Mouse (Mus musculus) MEL (cell line): ENCODE data around the gene Prim2.

ENCODE experiments used
- CTCF ChIP-seq, 3 experiments: IDR thresholded peaks in 2 of 3; conservative IDR thresholded peaks in 1 of 3; 2 replicates each; pipeline ENCODE4 v1.5.1; 2011 to 2012; ENCODE audit warnings: low read length in 3 of 3, low read depth in 2 of 3, mild to moderate bottlenecking in 2 of 3, improper control_type of control experiment in 1 of 3, inconsistent platforms in 1 of 3, mixed read lengths in 1 of 3, moderate library complexity in 1 of 3; ENCODE audit not compliant: control insufficient read depth in 1 of 3, insufficient read depth in 1 of 3, poor library complexity in 1 of 3, severe bottlenecking in 1 of 3
- GATA1 ChIP-seq: IDR thresholded peaks from 2 replicates; pipeline ENCODE4 v1.6.1; 2011; ENCODE audit warnings: low read depth, low read length, improper control_type of control experiment
- HCFC1 ChIP-seq: IDR thresholded peaks from 2 replicates; pipeline ENCODE4 v1.6.1; 2012; ENCODE audit warnings: low read depth, mild to moderate bottlenecking, inconsistent platforms, low read length, improper control_type of control experiment, moderate library complexity
- MAZ ChIP-seq: IDR thresholded peaks from 2 replicates; pipeline ENCODE4 v1.6.1; 2012; ENCODE audit warnings: low read depth, mild to moderate bottlenecking, inconsistent platforms, low read length, improper control_type of control experiment
- MYC ChIP-seq: IDR thresholded peaks from 2 replicates; pipeline ENCODE4 v1.6.1; 2011; ENCODE audit warnings: low read depth, mild to moderate bottlenecking, low read length, improper control_type of control experiment, moderate library complexity
- TBP ChIP-seq: IDR thresholded peaks from 2 replicates; pipeline ENCODE4 v1.8.0; 2011; ENCODE audit warnings: low read depth, low read length, improper control_type of control experiment
- USF1 ChIP-seq: IDR thresholded peaks from 2 replicates; pipeline ENCODE4 v1.6.1; 2014; ENCODE audit warnings: low read depth, mild to moderate bottlenecking, inconsistent platforms, low read length, improper control_type of control experiment, moderate library complexity
- ZC3H11A ChIP-seq: IDR thresholded peaks from 2 replicates; pipeline ENCODE4 v1.6.1; 2012; ENCODE audit warnings: low read depth, mild to moderate bottlenecking, inconsistent platforms, low read length, improper control_type of control experiment

DNA sequence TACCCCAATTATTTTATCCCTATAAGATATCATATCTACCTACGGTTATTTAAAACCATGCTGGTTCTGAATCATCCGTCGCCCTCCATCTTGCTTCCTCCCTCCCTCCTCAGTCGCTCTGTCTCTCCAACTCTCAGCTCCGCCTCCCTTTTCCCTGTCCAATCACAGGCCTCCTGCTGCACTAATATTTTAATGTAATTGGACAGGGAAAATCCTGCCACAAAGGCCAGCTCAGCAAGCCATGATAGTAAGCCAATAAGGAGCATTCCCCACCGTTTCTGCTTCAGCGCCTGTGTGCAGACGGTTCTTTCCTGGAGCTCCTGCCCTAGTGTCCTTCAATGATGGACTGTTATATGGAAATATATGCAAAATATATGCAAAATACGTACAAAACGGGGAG, 47.8 kb downstream of the Prim2 start:
- no peak for TF ChIP-seq HCFC1
- no peak for TF ChIP-seq GATA1
- no peak for TF ChIP-seq CTCF (IDR thresholded peaks at IDR 0.05 in 2 of 3, conservative IDR thresholded peaks at IDR 0.05 in 1 of 3; ENCODE audit: control insufficient read depth in 1 of 3, insufficient read depth in 1 of 3, low read depth in 2 of 3, low read length in 3 of 3, poor library complexity in 1 of 3, severe bottlenecking in 1 of 3)
- TF ChIP-seq USF1 = no peak
- TF ChIP-seq MYC = no peak
- no peak for TF ChIP-seq MAZ
- TF ChIP-seq TBP = no peak
- TF ChIP-seq ZC3H11A = no peak
